Mouse (Mus musculus) embryonic facial prominence, embryonic 11.5 days (tissue): ENCODE measurements around the gene Tead3. TPM values are rescaled to one million over a fixed set of nuclear protein-coding genes. Genes with fewer than 3 reads are reported as not detected.

Experiments used
- ATAC-seq: fragments of 200-750 bp; cut with Nextera tagmentation; replicated peaks from 2 replicates; pipeline ENCODE4 v1.8.0; 2017; ENCODE audit warnings: low read depth; ENCODE audit not compliant: insufficient number of reproducible peaks, low FRiP score, low TSS enrichment
- DNase-seq: peaks from one replicate; pipeline ENCODE4 v3.0.0-alpha.2; 2015; ENCODE audit warnings: low spot score
- H3K27ac ChIP-seq: fragments of 300-500 bp; sonication (generic); replicated peaks from 2 replicates; pipeline ENCODE4 v1.5.1; 2014; ENCODE audit warnings: mild to moderate bottlenecking, low read depth, low read length, control low read depth
- H3K27me3 ChIP-seq: fragments of 300-500 bp; sonication (generic); 2 replicates; pipeline ENCODE4 v1.6.1; 2014; ENCODE audit warnings: mild to moderate bottlenecking, low read length, moderate library complexity, mixed read lengths; ENCODE audit not compliant: control insufficient read depth, insufficient read depth
- H3K36me3 ChIP-seq: fragments of 300-500 bp; sonication (generic); replicated peaks from 2 replicates; pipeline ENCODE4 v1.6.1; 2014; ENCODE audit warnings: low read depth, mild to moderate bottlenecking, low read length, moderate library complexity, mixed read lengths; ENCODE audit not compliant: control insufficient read depth, insufficient read depth
- H3K4me1 ChIP-seq: fragments of 300-500 bp; sonication (generic); 2 replicates; pipeline ENCODE4 v1.6.1; 2014; ENCODE audit warnings: low read length, mixed read lengths; ENCODE audit not compliant: control insufficient read depth, insufficient read depth
- H3K4me2 ChIP-seq: fragments of 300-500 bp; sonication (generic); 2 replicates; pipeline ENCODE4 v1.6.1; 2014; ENCODE audit warnings: low read depth, mild to moderate bottlenecking, control low read depth, low read length, moderate library complexity
- H3K4me3 ChIP-seq: fragments of 300-500 bp; sonication (generic); 2 replicates; pipeline ENCODE4 v1.5.1; 2014; ENCODE audit warnings: low read depth, low read length, control low read depth
- H3K9ac ChIP-seq: fragments of 300-500 bp; sonication (generic); replicated peaks from 2 replicates; pipeline ENCODE4 v1.6.1; 2014; ENCODE audit warnings: mild to moderate bottlenecking, control low read depth, low read length
- H3K9me3 ChIP-seq: fragments of 300-500 bp; sonication (generic); replicated peaks from 2 replicates; pipeline ENCODE4 v1.6.1; 2016; ENCODE audit warnings: mild to moderate bottlenecking, low read length, inconsistent platforms, mixed read lengths; ENCODE audit not compliant: control insufficient read depth
- WGBS: fragments of 180-500 bp; shearing (Covaris S2); extraction: QIAGEN DNeasy Blood & Tissue Kit; methylation state at CpG from one replicate; pipeline ENCODE4 v1.1.7; 2014; 5-methylcytosine and 5-hydroxymethylcytosine counted together
- polyA plus RNA-seq: library from polyadenylated mRNA; unstranded; fragments of >200 nt; fragmentation: Nextera tagmentation; extraction: Ambion mirVana; gene quantifications from 2 replicates; pipeline ENCODE4 v1.2.1, GENCODE M21; 2014

Gene Tead3
- polyA plus RNA-seq, 1 experiment from 2014 or later = 8.6 TPM

DNA sequence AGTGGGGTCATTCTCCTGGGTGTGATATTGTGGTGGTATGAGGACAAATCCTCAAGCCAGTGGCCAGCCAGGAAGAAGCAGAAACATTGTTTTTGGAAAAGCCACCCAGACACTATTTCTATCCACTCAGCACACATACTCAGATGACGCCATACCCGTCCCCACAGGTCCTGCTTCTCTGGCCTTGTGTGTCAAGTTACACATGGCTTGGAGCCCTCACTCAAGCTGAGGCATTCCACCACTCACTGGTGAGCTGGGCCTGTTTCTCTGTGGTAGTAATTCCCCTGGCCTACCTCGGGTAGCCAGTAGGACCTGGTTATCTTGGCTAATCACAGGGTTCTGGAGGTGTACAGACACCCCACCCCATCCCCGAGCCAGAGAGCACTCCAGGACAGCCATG is 56.9 kb downstream of the Tead3 start:
- H3K4me2 ChIP-seq = no peak overlapping the region
- no peak overlapping the region for H3K4me3 ChIP-seq
- no peaks in the 10 kb centered on the region for H3K4me1 ChIP-seq
- H3K9me3 ChIP-seq = no peaks in the 10 kb centered on the region
- no peak for DNase-seq
- H3K27me3 ChIP-seq = no peaks in the 10 kb centered on the region
- H3K27ac ChIP-seq = no peak overlapping the region
- ATAC-seq = no peak
- no peaks in the 10 kb centered on the region; the same call in 1 of the 2 replicates for H3K36me3 ChIP-seq
- H3K9ac ChIP-seq = no peak overlapping the region
- 61% methylated on average over 4 of the region's 4 CpGs for WGBS

DNA sequence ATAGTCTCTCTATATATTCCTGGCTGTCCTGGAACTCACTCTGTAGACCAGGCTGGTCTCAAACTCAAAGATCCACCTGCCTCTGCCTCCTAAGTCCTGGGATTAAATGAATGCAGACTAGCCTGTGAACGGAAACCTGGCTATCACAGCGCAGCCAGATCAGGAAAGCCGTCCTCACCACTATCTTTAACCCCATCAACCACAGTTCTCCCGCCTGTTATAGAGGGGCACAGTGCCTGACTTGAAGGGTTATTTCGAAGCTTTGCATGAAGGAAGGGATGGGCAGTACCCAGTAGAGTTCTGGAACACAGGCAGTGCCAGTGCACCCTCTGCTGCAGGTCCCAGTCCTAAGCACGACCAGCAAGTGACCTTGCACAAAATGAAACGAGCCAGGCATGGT is 59.3 kb downstream of the Tead3 start:
- H3K9me3 ChIP-seq = no peaks in the 10 kb centered on the region
- H3K27ac ChIP-seq = no peak overlapping the region
- H3K36me3 ChIP-seq = no peaks in the 10 kb centered on the region
- 83% methylated on average over 7 of the region's 7 CpGs for WGBS
- H3K4me1 ChIP-seq = no peaks in the 10 kb centered on the region
- DNase-seq (no peak), ATAC-seq (no peak)
- no peaks in the 10 kb centered on the region for H3K27me3 ChIP-seq
- H3K4me2 ChIP-seq = no peak overlapping the region
- H3K9ac ChIP-seq = no peak overlapping the region
- no peak overlapping the region for H3K4me3 ChIP-seq

- Histone ChIP-seq H3K4me3 (no peak overlapping the region), H3K4me1 (no peaks in the 10 kb centered on the region), H3K36me3 (no peaks in the 10 kb centered on the region), H3K9me3 (no peaks in the 10 kb centered on the region), H3K27me3 (no peaks in the 10 kb centered on the region), H3K9ac (no peak overlapping the region), H3K27ac (no peak overlapping the region), H3K4me2 (no peak overlapping the region)
- ATAC-seq (no peak), DNase-seq (no peak)
- 83% methylated on average over 11 of the region's 11 CpGs for WGBS
Observed at GRCm38 (mm10) chr17:28290671-28291070, 59.9 kb downstream of the Tead3 start.

DNA sequence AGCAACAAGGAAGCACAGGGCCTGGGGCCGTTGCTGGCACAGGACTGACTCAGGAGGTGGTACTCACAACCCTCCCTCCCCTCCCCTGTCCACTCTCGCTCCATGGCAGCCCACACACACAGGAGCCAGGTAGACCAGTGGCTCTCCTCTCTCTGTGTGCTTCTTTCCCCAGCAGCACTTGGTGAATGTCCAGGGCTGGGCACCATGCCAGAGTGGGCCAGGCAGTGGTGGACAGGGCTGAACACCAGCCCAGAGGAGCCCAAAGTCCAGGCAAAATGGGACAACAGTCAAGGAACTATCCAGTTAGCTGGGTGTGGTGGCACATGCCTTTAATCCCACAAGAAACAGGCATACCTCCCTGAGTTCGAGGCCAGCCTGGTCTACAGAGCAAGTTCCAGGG is 60.4 kb downstream of the Tead3 start:
- ATAC-seq = no peak
- no peak overlapping the region for H3K27ac ChIP-seq

GRCm38 (mm10) chr17:28287980-28288379 is 62.6 kb downstream of the Tead3 start:
- H3K4me3 ChIP-seq = no peak overlapping the region
- 68% methylated on average over 5 of the region's 5 CpGs for WGBS
- H3K27ac ChIP-seq = no peak overlapping the region
- H3K4me2 ChIP-seq = no peak overlapping the region
- no peak overlapping the region for H3K9ac ChIP-seq
- ATAC-seq = no peak
- DNase-seq = peak; percentile 17
- no peaks in the 10 kb centered on the region for H3K9me3 ChIP-seq
- H3K4me1 ChIP-seq = no peaks in the 10 kb centered on the region
- H3K27me3 ChIP-seq = no peaks in the 10 kb centered on the region
- no peaks in the 10 kb centered on the region for H3K36me3 ChIP-seq

More for the DNA sequence above, 60.4 kb downstream of the Tead3 start:
- H3K27me3 ChIP-seq = no peaks in the 10 kb centered on the region
- WGBS = 63% methylated on average over 3 of the region's 3 CpGs
- no peaks in the 10 kb centered on the region for H3K9me3 ChIP-seq
- H3K4me1 ChIP-seq = no peaks in the 10 kb centered on the region
- no peak overlapping the region for H3K4me3 ChIP-seq
- H3K36me3 ChIP-seq = no peaks in the 10 kb centered on the region
- no peak overlapping the region for H3K9ac ChIP-seq
- H3K4me2 ChIP-seq = no peak overlapping the region
- no peak for DNase-seq

DNA sequence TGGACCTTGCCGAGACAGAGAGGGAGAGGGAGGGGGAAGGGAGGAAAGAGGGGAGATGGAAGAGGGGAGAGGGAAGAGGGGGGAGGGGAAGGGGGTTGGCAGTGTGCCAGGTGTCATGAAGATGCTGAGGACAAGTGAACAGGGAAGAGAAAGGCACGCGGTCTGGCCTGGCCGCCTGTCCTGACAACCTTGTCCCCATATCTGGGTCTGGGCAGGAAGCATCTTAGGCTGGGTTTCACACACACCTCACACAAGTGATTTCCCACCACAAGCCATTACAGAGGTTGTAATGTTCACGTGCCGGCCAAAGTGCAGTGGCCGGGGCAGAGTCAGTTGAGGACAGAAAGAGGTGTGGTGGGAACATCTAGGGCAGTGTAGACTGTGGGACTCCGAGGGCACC is 63.0 kb downstream of the Tead3 start:
- no peak for DNase-seq
- no peak overlapping the region for H3K4me2 ChIP-seq
- no peak overlapping the region for H3K9ac ChIP-seq
- no peaks in the 10 kb centered on the region for H3K27me3 ChIP-seq
- H3K4me3 ChIP-seq = no peak overlapping the region
- H3K4me1 ChIP-seq = no peaks in the 10 kb centered on the region
- no peaks in the 10 kb centered on the region for H3K36me3 ChIP-seq
- no peak for ATAC-seq
- no peak overlapping the region for H3K27ac ChIP-seq
- 79% methylated on average over 8 of the region's 8 CpGs for WGBS
- no peaks in the 10 kb centered on the region for H3K9me3 ChIP-seq

- no peak overlapping the region for H3K4me3 ChIP-seq
Observed at GRCm38 (mm10) chr17:28286964-28287363, 63.7 kb downstream of the Tead3 start.

GRCm38 (mm10) chr17:28286133-28286532 is 64.5 kb downstream of the Tead3 start:
- DNase-seq (no peak), ATAC-seq (no peak)
- no peak overlapping the region for H3K9ac ChIP-seq
- H3K4me1 ChIP-seq = no peaks in the 10 kb centered on the region
- no peak overlapping the region for H3K4me2 ChIP-seq
- H3K36me3 ChIP-seq = no peaks in the 10 kb centered on the region
- 83% methylated on average over 10 of the region's 10 CpGs for WGBS
- no peaks in the 10 kb centered on the region for H3K9me3 ChIP-seq
- H3K27me3 ChIP-seq = no peaks in the 10 kb centered on the region
- no peak overlapping the region for H3K27ac ChIP-seq
- H3K4me3 ChIP-seq = no peak overlapping the region

More at GRCm38 (mm10) chr17:28286964-28287363, 63.7 kb downstream of the Tead3 start:
- Histone ChIP-seq H3K4me2 (no peak overlapping the region), H3K9me3 (no peaks in the 10 kb centered on the region), H3K27ac (no peak overlapping the region), H3K36me3 (no peaks in the 10 kb centered on the region), H3K9ac (no peak overlapping the region), H3K27me3 (no peaks in the 10 kb centered on the region), H3K4me1 (no peaks in the 10 kb centered on the region)
- WGBS = 36% methylated on average over 5 of the region's 5 CpGs
- no peak for DNase-seq
- no peak for ATAC-seq
